Mouse (Mus musculus) cerebellum, adult 18-20 months (tissue): ENCODE data around the gene Rbm45.
A peak's percentile ranks its signal among the peaks of the same experiment; 100 is the strongest.

Experiments
- DNase-seq, 2 experiments: peaks; one replicate each; pipeline ENCODE4 v3.0.0; 2021

Gene Rbm45

DNA sequence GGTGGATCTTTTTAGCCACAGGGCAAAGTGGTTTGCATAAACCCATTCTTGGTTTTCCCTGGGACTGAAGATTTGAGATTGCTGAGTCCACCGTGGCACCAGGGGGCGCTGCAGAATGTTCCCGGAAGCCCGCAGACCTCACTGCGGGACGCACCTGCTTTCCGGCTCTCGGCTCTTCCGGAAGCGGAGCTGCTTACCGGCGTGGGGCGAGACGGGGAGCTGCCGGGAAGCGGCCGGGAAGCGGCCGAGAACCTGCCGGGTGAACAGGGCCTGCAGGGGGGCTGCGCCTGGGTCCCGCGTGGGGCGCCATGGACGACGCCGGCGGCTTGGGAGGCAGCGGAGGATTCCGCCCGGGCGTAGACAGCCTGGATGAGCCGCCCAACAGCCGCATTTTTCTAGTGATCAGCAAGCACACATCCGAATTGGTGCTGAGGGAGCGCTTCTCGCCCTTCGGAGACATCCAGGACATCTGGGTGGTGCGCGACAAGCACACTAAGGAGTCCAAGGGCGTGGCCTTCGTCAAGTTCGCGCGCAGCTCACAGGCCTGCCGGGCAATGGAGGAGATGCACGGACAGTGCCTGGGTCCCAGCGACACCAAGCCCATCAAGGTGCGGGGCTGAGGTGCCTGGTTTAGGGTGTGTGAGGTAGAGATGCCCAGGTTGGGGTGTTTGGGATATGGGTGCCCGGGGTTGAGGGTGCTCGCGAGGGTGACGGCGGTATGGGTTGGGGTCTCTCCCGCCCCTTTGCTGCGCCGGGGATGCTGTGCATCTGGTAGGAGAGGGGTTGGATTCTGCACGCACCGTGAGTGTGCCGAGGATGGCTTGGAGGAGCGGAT, at the start of gene Rbm45:
Gene Rbm45 (plus strand): TSS at position 164 of the 835 bp plus-strand sequence.
- peak; percentile 85 to 94 for DNase-seq

DNA sequence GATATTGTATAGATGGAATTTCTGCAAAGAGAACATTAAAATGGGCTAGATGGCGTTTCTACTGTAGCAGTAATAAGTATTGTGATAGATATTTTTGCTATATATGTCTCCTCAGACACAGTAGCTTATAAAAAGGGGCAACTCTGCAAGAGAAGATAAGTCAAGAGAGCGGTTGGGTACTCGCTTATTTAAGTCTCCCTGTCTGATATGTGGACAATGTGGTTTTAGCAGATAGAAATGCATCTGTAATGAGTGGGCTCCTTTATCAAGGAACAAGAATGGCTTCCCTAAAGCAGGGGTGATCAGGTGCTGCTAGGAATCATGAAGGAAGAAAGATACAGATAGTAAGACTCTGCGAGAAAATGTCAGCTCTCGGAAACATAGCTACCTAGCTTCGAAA, 49.4 kb upstream of the Rbm45 start:
- no peak for DNase-seq

DNA sequence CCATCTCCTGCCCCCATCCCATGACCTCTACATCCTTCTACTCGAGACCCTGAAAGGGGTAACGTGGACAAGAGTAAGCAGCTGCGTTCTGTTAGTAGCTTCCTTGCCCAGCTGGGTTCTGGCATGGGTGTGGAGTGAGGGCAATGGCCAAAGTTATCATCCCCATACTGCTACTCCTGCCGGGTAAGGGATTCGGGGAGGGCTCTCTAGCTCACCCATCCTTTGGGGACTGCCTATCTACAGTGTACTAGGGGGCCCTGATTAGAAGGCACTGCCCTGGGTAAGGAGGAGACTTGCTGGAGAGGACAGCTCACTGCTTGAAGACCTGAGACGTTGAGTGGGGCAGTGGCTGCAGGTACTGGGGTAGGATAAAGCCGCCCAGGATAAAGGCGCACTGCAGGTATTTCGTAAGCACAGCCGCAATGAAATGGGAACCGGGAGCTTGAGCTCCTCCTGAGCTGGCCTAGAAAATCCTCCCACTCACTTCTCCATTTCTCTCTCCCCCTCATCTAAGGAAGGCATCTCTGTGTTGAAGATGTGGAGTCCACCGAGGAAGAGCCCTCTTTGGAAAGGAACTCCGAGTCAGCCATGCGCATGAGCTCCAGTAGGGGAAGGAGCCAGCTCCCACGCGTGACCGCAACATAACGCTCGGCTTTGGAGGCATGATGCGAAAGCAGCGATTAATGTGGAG, 46.5 kb upstream of the Rbm45 start:
- DNase-seq, result no peak

DNA sequence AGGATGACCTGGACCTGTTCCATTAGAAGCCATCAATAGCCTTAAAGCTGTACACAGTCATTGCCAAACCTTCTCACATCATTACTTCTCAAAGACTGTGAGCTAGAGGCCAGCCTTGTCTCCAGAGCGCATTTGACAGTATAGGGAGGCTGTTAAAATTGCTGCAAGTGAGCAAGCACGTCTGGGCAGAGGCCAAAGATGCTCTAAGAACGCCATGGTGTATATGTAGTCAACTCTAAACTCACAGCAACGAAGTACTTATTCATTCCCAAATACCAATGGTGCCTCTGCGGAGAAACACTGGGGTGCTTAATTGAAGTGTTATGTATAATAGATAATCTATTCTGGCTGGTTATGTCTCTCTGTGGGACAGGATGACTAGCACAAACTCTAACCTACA, 45.3 kb upstream of the Rbm45 start:
- DNase-seq, result no peak

DNA sequence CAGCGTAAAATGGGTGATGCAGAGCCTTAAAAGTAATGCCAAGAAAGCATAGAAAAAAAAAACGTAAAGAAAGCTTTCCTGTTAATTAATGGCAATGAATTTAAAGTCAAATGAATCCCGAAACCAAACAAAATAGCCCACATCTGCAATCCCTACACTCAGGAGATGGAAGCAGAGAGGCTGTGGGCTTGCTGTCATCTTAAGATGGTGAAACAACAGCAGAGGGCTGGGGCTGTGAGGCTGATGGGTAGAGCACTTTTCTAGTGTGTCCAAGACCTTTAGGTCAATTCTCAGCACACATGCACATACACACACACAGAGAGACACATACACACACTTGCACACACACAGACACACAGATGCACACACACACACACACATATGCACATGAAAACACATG, 43.6 kb upstream of the Rbm45 start:
- DNase-seq, result no peak

DNA sequence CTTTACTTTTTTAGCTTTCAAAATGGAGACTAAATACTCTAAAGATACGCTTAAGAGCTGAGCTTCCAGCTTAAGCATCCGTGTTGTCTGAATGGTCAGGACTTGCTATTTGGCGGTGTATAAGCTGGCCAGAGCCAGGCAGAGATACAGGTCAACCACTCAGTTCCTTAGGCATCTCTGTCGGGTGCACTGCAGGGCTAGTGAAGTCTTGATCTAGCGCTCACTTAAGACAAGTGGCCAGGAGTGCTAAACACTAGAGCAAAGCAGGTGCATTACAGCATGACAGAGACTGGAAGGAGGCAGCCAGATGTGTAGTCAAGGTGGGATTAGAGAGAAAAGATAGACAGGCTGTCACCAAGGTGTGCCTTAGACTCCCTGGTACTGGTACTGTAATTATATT, 39.7 kb upstream of the Rbm45 start:
- no peak for DNase-seq

DNA sequence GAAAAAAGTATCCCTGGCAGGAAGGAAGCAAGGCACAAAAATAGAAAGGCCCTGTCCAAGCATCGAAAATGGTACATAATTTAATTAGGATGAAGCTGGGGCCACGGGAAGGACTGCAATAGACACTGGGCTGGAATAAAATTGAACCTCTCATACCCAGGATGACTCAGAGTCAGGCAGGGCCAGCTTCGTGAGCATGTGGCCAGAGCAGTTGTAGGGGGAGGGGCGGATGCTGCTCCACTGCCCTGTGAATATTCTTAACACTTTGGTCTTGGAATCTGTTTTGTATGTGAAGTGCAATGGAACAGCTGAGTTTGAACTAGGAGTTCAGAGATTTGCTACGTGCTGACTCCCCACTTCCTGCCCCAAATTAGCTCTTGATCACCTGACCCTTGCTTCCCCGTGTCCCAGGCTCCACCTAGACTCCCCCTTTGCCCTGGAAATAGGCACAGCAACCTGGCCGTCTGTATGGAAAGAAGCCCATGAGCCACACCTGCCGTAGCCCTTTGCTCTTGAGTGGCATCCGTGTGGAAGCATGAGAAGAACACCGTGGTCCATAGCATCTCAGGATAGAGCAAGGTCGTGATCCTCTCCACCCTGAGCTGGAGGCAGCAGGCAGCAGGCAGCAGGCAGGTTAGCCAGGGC, 37.5 kb upstream of the Rbm45 start:
- no peak for DNase-seq

DNA sequence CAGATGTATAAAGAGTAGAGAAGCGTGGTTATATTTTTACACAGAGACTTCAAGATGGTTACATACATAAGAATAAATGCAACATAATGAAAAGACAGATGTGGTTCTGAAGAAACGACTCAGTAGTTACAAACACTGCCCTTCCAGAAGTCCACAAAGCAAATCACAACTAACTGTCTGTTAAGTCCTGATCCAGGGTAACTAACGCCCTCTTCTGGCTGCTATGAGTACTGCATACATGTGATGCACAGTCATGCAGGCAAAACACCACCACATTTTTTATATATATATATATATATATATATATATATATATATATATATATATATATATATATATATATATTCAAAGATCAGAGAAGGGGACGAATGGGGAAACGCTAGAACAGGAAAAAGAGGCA, 35.2 kb upstream of the Rbm45 start:
- DNase-seq, result no peak

DNA sequence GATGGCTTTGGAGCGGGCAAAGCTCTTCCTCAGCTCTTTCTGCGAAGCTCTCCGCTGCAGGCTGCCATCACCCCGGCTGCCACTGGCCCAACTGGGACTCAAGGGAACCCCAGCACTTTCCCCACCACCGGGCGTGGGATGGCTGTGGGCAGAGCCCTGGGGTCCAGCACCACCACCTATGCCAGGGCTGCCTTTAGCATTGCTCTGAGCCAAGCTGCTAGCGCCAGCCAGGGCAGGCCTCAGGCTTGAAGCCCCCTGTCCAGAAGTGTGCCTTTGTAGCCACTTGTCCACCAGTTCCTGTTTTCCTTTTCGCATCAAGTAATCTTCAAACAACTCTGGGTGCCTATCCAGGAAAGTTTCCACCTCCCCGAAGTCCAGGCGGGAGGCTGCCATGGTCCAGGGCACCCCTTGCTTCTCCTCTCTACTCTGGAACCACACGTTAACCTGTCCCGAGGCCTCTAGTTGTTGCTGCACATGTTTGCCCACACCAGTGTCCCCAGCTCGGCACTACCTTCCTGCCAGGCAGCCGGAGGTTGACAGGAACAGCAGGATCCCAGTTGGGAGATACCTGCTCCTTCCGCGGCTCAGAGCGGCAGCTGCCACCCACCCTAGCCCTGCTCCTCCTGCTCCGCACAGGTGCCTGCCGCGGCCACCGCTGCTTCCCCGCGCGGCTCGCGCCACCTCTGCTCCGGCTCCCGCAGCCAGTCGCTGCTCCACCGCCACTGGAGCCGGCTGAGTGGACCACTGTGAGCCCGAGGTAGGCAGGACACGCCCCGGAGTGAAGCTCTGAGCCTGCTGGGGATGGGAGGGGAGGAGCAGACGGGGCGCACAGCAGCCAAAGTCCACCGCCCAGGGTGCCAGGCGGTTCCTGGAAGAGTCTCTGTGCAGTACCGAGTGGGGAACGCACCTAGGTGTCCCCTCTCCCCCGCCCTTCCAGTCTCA, 31.3 kb upstream of the Rbm45 start, which contains the start of gene Pde11a:
Gene Pde11a (minus strand): TSS at position 560 of the 942 bp plus-strand sequence.
- DNase-seq, result peak in 1 of 2 experiments; percentile 10

DNA sequence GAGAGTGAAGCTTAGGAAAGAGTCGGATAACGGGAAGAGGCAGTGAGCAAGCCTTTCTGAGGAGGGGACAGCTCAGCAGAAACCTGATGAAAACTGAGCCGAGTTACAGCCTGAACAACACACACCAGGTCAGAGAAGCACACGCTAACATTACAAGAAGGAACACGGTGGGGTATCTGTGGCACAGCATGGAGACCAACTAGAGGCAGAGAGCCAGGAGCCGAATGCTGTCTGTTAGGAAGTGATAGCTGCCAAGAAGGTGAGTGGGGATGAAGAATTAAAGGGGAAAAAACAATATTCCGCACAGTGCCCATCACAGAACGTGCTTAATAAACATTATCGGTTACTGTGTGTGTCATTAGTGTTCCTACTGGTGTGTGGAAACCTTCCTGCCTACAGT, 27.6 kb upstream of the Rbm45 start:
- DNase-seq, result no peak

DNA sequence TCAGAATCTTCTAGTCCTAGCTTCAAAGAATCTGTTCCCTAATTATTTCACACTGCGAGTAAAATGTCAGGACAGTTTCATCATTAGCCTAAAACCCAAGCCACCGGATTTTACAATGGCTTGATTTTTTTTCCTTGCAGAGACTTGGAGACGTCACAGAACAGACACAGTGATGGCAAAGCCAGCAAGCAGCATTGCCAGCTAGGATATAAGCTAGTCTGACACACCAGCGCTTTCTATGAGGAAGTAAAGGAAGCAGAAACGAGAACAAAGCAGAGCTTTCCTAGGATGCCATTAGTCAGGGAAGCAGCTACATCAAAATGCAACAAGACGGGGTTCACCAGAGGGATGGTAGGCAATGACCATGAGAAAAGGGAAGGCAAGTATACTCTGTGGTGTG, 21.9 kb upstream of the Rbm45 start:
- no peak for DNase-seq

DNA sequence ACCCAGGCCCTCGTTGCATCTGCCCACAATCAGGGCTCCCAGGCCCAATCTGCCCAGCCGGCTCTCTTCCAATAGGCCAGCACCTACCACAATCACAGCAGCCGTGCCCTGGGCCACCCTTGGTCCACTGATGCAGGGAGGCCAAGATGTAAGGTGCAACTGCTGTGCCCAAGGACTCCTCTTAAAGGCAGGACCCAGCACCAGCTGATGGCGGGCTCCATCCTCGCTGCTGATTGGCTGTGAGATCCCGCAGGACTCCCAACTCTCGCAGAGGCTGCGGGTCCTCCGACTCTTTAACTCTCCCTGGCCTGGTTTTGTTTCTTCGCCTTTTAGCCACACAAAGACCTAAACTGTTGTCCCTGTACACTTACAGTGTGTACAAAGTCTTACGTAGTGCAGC, 9.6 kb upstream of the Rbm45 start, which contains the start of gene Cyct:
Gene Cyct (minus strand): TSS at position 225 of the 400 bp plus-strand sequence.
- DNase-seq, result no peak

DNA sequence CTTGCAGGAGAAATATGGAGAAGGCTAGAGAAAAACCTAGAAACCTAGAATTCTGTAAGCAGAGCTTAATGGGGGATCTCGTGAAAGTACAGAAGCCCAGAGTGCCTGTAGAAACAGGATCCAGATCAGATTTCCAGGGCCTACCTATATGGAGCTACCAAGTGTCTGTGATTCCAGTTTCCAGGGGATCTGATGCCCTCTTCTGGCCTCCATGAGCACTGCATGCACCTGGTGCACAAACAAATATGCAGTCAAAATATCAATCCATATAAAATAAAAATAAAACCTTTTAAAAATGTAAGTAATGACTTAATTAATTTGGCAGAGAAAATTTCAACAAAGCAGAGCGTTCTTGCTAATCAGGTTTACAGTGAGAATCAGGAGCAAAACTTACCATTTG, 7.7 kb upstream of the Rbm45 start:
- no peak for DNase-seq

DNA sequence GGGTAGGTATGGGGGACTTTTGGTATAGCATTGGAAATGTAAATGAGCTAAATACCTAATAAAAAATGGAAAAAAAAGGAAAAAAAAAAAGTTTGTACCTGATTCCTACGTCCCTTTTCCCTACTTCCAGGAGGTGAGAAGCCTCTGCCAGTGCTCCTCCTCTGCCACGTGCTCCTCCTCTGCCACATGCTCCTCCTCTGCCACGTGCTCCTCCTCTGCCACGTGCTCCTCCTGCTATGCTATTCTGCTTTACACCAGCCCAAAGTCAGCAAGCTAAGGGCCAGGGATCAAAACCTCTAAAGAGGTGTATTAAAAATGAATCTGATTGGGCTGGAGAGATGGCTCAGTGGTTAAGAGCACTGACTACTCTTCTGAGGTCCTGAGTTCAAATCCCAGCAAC, 4.0 kb upstream of the Rbm45 start:
- no peak for DNase-seq

DNA sequence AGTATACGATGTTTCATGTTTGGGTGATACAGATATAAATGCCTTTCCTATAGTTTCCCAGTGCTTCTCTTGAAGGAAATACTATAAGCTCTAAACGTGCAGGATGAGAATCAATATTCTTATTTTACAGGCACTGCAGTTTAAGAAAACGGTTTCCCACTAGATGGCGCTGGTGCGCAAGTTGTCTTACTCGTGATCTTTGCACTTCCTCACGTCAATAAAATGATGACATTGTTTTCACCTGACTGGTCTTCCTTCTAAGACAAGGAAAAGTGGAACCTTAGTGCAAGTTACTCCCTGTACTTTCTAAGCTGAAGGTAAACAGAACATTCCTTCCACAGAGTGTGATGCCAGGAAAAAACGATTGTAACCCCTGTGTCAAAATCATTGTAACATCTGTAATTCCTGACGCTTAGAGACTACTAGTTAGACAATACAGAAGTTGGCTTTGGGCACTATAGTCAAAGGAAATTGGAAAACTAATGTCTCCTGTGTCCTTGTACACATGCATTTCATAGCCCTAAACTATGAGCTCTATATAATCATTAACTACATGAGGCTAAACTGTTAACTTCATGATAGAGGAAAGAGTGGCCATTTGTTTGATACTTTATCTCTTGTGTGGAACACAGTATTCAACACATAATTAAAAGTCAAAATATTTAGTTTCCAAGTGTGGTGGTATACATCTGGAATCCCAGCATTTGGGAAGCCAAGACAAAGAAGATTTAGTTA, 2.4 kb upstream of the Rbm45 start:
- peak; percentile 81 to 88 for DNase-seq

DNA sequence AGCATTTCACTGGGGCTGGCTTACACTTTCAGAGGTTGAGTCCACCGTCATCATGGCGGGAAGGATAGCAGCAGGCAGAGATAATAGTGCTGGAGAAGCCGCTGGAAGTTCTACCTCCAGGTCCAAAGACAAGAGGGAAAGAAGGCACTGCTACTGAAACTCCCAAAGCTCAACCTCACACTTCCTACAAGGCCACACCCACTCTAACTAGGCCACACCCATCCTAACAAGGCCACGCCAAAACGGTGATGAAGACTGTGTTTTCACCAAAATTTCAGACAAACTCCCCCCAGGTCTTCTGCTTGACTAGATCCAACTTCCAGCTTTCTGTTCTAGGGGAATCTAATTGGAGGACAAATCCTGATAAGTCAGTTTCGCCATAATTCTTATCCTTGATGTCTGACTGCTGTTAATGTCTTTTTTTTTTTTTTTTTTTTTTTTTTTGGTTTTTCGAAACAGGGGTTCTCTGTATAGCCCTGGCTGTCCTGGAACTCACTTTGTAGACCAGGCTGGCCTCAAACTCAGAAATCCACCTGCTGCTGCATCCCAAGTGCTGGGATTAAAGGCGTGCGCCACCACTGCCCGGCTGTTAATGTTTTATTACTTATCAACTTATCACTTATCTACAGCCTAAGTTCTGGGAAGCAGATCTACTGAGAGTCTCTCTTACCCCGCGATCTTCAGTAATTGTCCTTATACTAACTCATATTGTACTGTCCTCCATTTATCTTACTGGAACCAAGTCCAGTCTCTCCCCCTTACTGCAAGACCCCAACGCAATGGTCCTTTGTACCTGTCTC, 723 bp upstream of the Rbm45 start:
- no peak for DNase-seq

DNA sequence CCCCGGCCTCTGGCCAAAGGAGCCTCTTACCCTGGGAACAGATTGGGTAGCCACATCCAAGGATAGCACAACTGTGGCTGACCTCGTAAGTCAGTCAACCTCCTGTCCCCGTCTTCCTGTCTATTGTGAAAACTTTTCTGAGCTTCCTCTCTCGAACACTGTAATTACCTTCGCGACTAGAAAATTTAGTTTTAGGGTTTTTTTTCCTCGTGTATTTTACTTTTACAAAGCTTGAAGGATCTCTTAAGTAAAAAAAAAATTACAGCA, 805 bp downstream of the Rbm45 start:
- no peak for DNase-seq

DNA sequence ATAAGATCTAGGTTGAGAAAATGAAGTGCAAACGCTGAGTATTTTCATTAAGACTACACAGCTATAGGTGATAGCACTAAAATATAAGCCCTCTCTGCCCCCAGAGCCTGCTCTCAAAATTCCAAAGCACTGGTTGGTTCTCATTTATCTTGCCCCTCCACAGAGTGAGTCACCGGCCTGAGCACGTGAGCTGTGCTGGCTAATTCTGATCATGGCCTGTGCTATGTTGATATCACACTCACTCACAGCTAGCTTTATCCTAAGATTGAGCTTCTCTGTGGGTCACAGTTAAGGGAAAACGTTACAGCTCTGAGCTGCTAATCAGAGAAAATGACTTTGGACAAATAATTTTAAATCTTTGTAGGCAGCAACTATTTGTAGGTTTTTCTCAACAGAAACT, 2.5 kb downstream of the Rbm45 start:
- no peak for DNase-seq

DNA sequence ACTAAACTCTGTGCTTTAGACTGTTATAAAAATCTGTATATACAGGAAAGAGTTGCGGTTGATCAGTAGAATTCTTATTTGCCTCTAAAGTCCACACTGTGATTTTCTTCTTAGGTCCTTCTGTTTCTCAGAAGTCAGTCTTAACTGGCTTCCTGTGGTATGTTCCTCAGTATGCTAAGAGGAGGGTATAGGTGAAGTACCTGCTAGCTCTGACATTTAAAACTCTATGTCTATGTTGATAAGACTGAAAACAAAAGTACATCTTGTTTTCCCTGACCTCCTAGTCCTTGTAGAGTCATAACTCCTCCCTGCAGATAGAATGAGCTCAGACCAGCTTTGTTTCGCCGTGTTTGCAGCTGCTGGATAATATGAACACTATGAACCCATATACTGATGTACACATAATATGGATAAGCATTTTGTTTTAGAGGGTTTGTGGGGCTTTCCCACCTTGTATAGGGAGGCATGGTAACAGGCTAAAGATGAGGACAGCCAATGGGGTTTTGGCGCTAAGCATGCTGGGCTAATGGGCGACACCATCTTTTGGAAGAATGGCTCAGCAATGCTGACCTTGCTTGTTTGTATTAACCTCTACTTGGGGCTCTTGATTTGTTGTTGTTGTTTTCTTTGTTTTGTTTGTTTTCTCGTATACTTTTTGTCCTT, 4.9 kb downstream of the Rbm45 start:
- no peak for DNase-seq

DNA sequence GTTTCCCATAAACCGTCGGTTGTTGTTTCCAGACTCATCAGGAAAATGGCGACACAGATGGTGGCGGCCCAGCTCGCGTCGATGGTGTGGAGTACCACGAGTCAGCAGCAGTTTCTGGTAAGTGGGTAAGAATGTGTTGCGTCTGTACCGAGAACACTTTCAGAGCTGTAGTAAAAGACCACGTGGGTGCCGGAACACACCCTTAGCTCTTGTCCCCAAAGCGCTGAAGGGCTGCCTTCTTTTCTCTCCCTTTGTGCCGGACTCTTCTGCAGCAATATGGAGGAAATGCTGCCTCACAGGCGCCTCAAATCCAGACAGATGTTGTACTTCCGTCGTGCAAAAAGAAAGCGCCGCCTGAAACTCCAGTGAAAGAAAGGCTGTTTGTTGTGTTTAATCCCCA, 8.9 kb downstream of the Rbm45 start:
- no peak for DNase-seq

DNA sequence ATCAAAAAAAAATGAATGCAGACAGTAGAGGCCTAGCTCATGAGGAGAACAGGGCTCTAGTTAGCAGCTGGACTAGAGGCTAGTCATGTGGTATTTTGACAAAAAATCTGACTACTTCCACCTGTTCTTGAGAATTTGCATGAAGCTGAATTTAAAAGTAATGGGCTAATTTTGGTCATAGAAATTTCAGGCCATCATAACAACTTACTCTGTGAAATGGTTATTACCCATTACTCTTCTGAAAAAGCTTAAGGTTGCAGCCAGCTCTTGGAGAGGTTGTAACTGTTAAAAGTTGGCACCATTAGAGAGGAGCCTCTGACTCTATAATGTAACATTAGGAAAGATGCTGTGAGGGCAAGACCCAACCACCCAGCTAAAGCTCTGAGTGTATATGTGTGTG, 16.7 kb downstream of the Rbm45 start:
- DNase-seq, result no peak
